Mouse (Mus musculus): ENCODE measurements around the gene Caskin2.

DNA sequence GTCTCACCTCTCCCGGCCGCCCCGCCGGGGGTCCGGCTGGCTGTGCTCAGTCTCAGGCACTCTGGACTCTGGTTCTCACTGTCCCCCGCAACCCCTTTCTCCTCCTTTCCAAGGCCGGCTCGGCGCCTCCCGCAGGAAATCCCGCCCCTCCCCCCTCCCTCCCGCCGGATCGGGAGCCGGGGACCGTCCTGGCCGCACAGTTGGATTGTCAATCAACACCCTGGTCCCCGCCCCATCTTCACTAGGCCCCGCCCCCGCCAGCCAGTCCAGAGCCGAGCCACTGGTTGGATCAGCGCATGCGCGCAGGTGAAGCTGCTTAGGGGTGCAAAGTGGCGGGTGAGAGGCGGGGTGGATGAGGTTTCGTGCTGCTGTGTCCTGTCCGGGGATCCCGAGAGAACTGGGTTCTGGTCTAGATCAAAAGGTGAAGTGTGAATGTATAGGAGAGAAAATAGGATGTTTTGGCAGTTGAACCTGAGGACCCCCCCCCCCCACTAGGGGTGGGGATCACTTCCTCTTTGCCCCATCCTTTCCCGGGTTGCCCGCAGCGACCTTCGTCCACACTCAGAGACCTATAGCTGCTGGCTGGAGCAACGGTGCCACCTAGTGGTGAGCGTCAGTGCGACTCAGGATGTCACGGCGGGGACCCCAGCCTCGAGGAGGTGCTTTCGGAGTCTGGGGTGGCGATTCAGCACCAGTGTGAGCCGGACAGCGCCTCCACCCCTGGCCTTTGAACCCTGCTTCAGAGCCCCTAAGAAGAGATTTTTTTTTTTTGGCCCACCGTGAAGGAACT lies at the start of gene Caskin2:
- TF ChIP-seq POLR2A (IDR thresholded peaks at IDR 0.05; ENCODE audit: low read depth, low read length) (peak; percentile 74), CTCF (conservative IDR thresholded peaks at IDR 0.05 in 1 of 2, IDR thresholded peaks at IDR 0.05 in 1 of 2; ENCODE audit: low read depth in 2 of 2, low read length in 2 of 2) (peak; percentile 76 to 99), SIN3A (IDR thresholded peaks at IDR 0.05; ENCODE audit: low read length) (peak; percentile 99), MYC (IDR thresholded peaks at IDR 0.05; ENCODE audit: low read depth, low read length) (peak; percentile 77; the same call in 1 of the 2 replicates), USF2 (conservative IDR thresholded peaks at IDR 0.05; ENCODE audit: low read depth, low read length) (no peak), HCFC1 (IDR thresholded peaks at IDR 0.05; ENCODE audit: low read depth, low read length) (no peak; the same call in none of the 2 replicates), JUN (IDR thresholded peaks at IDR 0.05; ENCODE audit: insufficient read depth, low read depth, low read length) (0 out of 2 replicates have a peak, but pooled peaks have one; percentile 16), EP300 (IDR thresholded peaks at IDR 0.05; ENCODE audit: low read length) (peak; percentile 72), TCF12 (IDR thresholded peaks at IDR 0.05; ENCODE audit: low read depth, low read length) (peak; percentile 64), MAFK (IDR thresholded peaks at IDR 0.05; ENCODE audit: insufficient replicate concordance, low read length) (peak; percentile 58; the same call in 1 of the 2 replicates), ZKSCAN1 (IDR thresholded peaks at IDR 0.05; ENCODE audit: borderline replicate concordance, low read depth, low read length) (no peak), NELFE (IDR thresholded peaks at IDR 0.05; ENCODE audit: low read depth, low read length) (peak; percentile 43; the same call in 1 of the 2 replicates), PAX5 (IDR thresholded peaks at IDR 0.05; ENCODE audit: low read length) (no peak)

Data from CH12.LX (cell line).